Mouse (Mus musculus): Measurements from ENCODE around the gene Agpat1. TPM values are rescaled to one million over a fixed set of nuclear protein-coding genes. Genes with fewer than 3 reads are reported as not detected.

Gene Agpat1
- polyA plus RNA-seq, 1 experiment from 2014 or later = 56.0 TPM

- Histone ChIP-seq H3K36me3 (ENCODE audit: control insufficient read depth, insufficient read depth, low read length) (peaks cover 7% of the 10 kb centered on the region; the same call in 1 of the 2 replicates), H3K4me1 (replicated peaks; ENCODE audit: control insufficient read depth, insufficient read depth, low read length) (peaks cover 26% of the 10 kb centered on the region), H3K9ac (ENCODE audit: low read length) (peak overlapping the region; percentile 73), H3K27ac (ENCODE audit: low read length) (peak overlapping the region; percentile 84), H3K4me3 (ENCODE audit: low read length) (peak overlapping the region; percentile 79), H3K9me3 (ENCODE audit: control insufficient read depth, low read length) (no peaks in the 10 kb centered on the region), H3K27me3 (ENCODE audit: control insufficient read depth, insufficient read depth, low read depth, low read length) (peaks cover 29% of the 10 kb centered on the region), H3K4me2 (ENCODE audit: low read depth, low read length) (peak overlapping the region; percentile 88)
- WGBS = 0% methylated on average over 18 of the region's 18 CpGs
- peak; percentile 23; the same call in 1 of the 2 replicates for ATAC-seq (ENCODE audit: low read depth)
These were observed 22.7 kb downstream of the Agpat1 start for GRCm38 (mm10) chr17:34626773-34627092.

- no peaks in the 10 kb centered on the region for H3K9me3 ChIP-seq (ENCODE audit: control insufficient read depth, low read length)
- peak overlapping the region; percentile 79 for H3K4me3 ChIP-seq (ENCODE audit: low read length)
- H3K36me3 ChIP-seq (ENCODE audit: control insufficient read depth, insufficient read depth, low read length) = 0 out of 2 replicates have a peak, but pooled peaks cover 7% of the 10 kb centered on the region
- peaks cover 35% of the 10 kb centered on the region for H3K27me3 ChIP-seq (ENCODE audit: control insufficient read depth, insufficient read depth, low read depth, low read length)
- ATAC-seq (ENCODE audit: low read depth) = peak; percentile 86
- peaks cover 32% of the 10 kb centered on the region for H3K4me1 ChIP-seq (replicated peaks; ENCODE audit: control insufficient read depth, insufficient read depth, low read length)
- H3K4me2 ChIP-seq (ENCODE audit: low read depth, low read length) = peak overlapping the region; percentile 88
- H3K27ac ChIP-seq (ENCODE audit: low read length) = peak overlapping the region; percentile 94
- H3K9ac ChIP-seq (ENCODE audit: low read length) = peak overlapping the region; percentile 73
- under 1% methylated on average over 38 of the region's 45 CpGs for WGBS
These were observed 23.3 kb downstream of the Agpat1 start for GRCm38 (mm10) chr17:34627093-34627942.

GRCm38 (mm10) chr17:34627943-34628643, 24.0 kb downstream of the Agpat1 start, which contains the start of gene Ppt2:
TSS of gene Ppt2 (minus strand) at chr17:34628510.
- peaks cover 32% of the 10 kb centered on the region for H3K4me1 ChIP-seq (replicated peaks; ENCODE audit: control insufficient read depth, insufficient read depth, low read length)
- peak within 1 kb of the TSS; percentile 94 for H3K27ac ChIP-seq (ENCODE audit: low read length)
- peak within 1 kb of the TSS; percentile 79 for H3K4me3 ChIP-seq (ENCODE audit: low read length)
- peak within 1 kb of the TSS; percentile 73 for H3K9ac ChIP-seq (ENCODE audit: low read length)
- ATAC-seq (ENCODE audit: low read depth) = no peak; the same call in none of the 2 replicates
- WGBS = 2% methylated on average over 29 of the region's 29 CpGs
- 0 out of 2 replicates have a peak, but pooled peaks cover 7% of the 10 kb centered on the region for H3K36me3 ChIP-seq (ENCODE audit: control insufficient read depth, insufficient read depth, low read length)
- no peaks in the 10 kb centered on the region for H3K9me3 ChIP-seq (ENCODE audit: control insufficient read depth, low read length)
- peaks cover 42% of the 10 kb centered on the region for H3K27me3 ChIP-seq (ENCODE audit: control insufficient read depth, insufficient read depth, low read depth, low read length)
- H3K4me2 ChIP-seq (ENCODE audit: low read depth, low read length) = peak within 1 kb of the TSS; percentile 88

GRCm38 (mm10) chr17:34628644-34628967, 24.5 kb downstream of the Agpat1 start:
- peaks cover 47% of the 10 kb centered on the region for H3K27me3 ChIP-seq (ENCODE audit: control insufficient read depth, insufficient read depth, low read depth, low read length)
- 0 out of 2 replicates have a peak, but pooled peaks cover 4% of the 10 kb centered on the region for H3K36me3 ChIP-seq (ENCODE audit: control insufficient read depth, insufficient read depth, low read length)
- H3K9ac ChIP-seq (ENCODE audit: low read length) = peak overlapping the region; percentile 73
- H3K4me2 ChIP-seq (ENCODE audit: low read depth, low read length) = peak overlapping the region; percentile 88
- ATAC-seq (ENCODE audit: low read depth) = no peak
- WGBS = 33% methylated on average over 5 of the region's 5 CpGs
- H3K27ac ChIP-seq (ENCODE audit: low read length) = peak overlapping the region; percentile 94; the same call in 1 of the 2 replicates
- no peaks in the 10 kb centered on the region for H3K9me3 ChIP-seq (ENCODE audit: control insufficient read depth, low read length)
- H3K4me3 ChIP-seq (ENCODE audit: low read length) = peak overlapping the region; percentile 79
- H3K4me1 ChIP-seq (replicated peaks; ENCODE audit: control insufficient read depth, insufficient read depth, low read length) = peaks cover 32% of the 10 kb centered on the region

GRCm38 (mm10) chr17:34629221-34629751, 25.2 kb downstream of the Agpat1 start, which contains the start of gene Prrt1:
TSS of gene Prrt1 (plus strand) at chr17:34629533.
- H3K9ac ChIP-seq (ENCODE audit: low read length) = peak within 1 kb of the TSS; percentile 73
- H3K4me2 ChIP-seq (ENCODE audit: low read depth, low read length) = peak within 1 kb of the TSS; percentile 88
- no peaks in the 10 kb centered on the region for H3K9me3 ChIP-seq (ENCODE audit: control insufficient read depth, low read length)
- H3K4me3 ChIP-seq (ENCODE audit: low read length) = peak within 1 kb of the TSS; percentile 79
- WGBS = 2% methylated on average over 14 of the region's 16 CpGs
- H3K27me3 ChIP-seq (ENCODE audit: control insufficient read depth, insufficient read depth, low read depth, low read length) = peaks cover 51% of the 10 kb centered on the region
- no peak for ATAC-seq (ENCODE audit: low read depth)
- peak within 1 kb of the TSS; percentile 94 for H3K27ac ChIP-seq (ENCODE audit: low read length)
- peaks cover 32% of the 10 kb centered on the region for H3K4me1 ChIP-seq (replicated peaks; ENCODE audit: control insufficient read depth, insufficient read depth, low read length)
- 0 out of 2 replicates have a peak, but pooled peaks cover 3% of the 10 kb centered on the region for H3K36me3 ChIP-seq (ENCODE audit: control insufficient read depth, insufficient read depth, low read length)

GRCm38 (mm10) chr17:34629796-34630603, 25.9 kb downstream of the Agpat1 start:
- no peak overlapping the region for H3K9ac ChIP-seq (ENCODE audit: low read length)
- no peak overlapping the region for H3K27ac ChIP-seq (ENCODE audit: low read length)
- H3K4me3 ChIP-seq (ENCODE audit: low read length) = peak overlapping the region; percentile 17; the same call in 1 of the 2 replicates
- H3K9me3 ChIP-seq (ENCODE audit: control insufficient read depth, low read length) = no peaks in the 10 kb centered on the region
- peaks cover 32% of the 10 kb centered on the region for H3K4me1 ChIP-seq (replicated peaks; ENCODE audit: control insufficient read depth, insufficient read depth, low read length)
- WGBS = 27% methylated on average over 12 of the region's 12 CpGs
- peak overlapping the region; percentile 41 for H3K4me2 ChIP-seq (ENCODE audit: low read depth, low read length)
- ATAC-seq (ENCODE audit: low read depth) = no peak
- peaks cover 53% of the 10 kb centered on the region for H3K27me3 ChIP-seq (ENCODE audit: control insufficient read depth, insufficient read depth, low read depth, low read length)
- H3K36me3 ChIP-seq (ENCODE audit: control insufficient read depth, insufficient read depth, low read length) = 0 out of 2 replicates have a peak, but pooled peaks cover 3% of the 10 kb centered on the region

- no peaks in the 10 kb centered on the region for H3K36me3 ChIP-seq (ENCODE audit: control insufficient read depth, insufficient read depth, low read length)
- H3K9me3 ChIP-seq (ENCODE audit: control insufficient read depth, low read length) = no peaks in the 10 kb centered on the region
- peak overlapping the region; percentile 41 for H3K4me2 ChIP-seq (ENCODE audit: low read depth, low read length)
- ATAC-seq (ENCODE audit: low read depth) = no peak
- no peak overlapping the region; the same call in 1 of the 2 replicates for H3K9ac ChIP-seq (ENCODE audit: low read length)
- H3K27ac ChIP-seq (ENCODE audit: low read length) = no peak overlapping the region
- H3K4me3 ChIP-seq (ENCODE audit: low read length) = peak overlapping the region; percentile 19; the same call in 1 of the 2 replicates
- peaks cover 32% of the 10 kb centered on the region for H3K4me1 ChIP-seq (replicated peaks; ENCODE audit: control insufficient read depth, insufficient read depth, low read length)
- peaks cover 53% of the 10 kb centered on the region for H3K27me3 ChIP-seq (ENCODE audit: control insufficient read depth, insufficient read depth, low read depth, low read length)
- 2% methylated on average over 43 of the region's 48 CpGs for WGBS
These were observed 26.8 kb downstream of the Agpat1 start for GRCm38 (mm10) chr17:34630761-34631301.

GRCm38 (mm10) chr17:34631647-34632046, 27.6 kb downstream of the Agpat1 start:
- peak overlapping the region; percentile 41 for H3K4me3 ChIP-seq (ENCODE audit: low read length)
- H3K9ac ChIP-seq (ENCODE audit: low read length) = peak overlapping the region; percentile 40
- 11% methylated on average over 12 of the region's 12 CpGs for WGBS
- H3K4me2 ChIP-seq (ENCODE audit: low read depth, low read length) = peak overlapping the region; percentile 60
- no peaks in the 10 kb centered on the region for H3K36me3 ChIP-seq (ENCODE audit: control insufficient read depth, insufficient read depth, low read length)
- peaks cover 53% of the 10 kb centered on the region for H3K27me3 ChIP-seq (ENCODE audit: control insufficient read depth, insufficient read depth, low read depth, low read length)
- ATAC-seq (ENCODE audit: low read depth) = no peak
- H3K27ac ChIP-seq (ENCODE audit: low read length) = no peak overlapping the region
- peaks cover 25% of the 10 kb centered on the region for H3K4me1 ChIP-seq (replicated peaks; ENCODE audit: control insufficient read depth, insufficient read depth, low read length)
- no peaks in the 10 kb centered on the region for H3K9me3 ChIP-seq (ENCODE audit: control insufficient read depth, low read length)

Data from lung, embryonic 16.5 days (tissue).